Mouse (Mus musculus): Measurements from ENCODE around the gene Erp27. TPM values are rescaled to one million over a fixed set of nuclear protein-coding genes. Genes with fewer than 3 reads are reported as not detected.

Erp27 gene
- total and polyA plus RNA-seq, 3 experiments: 0.55 to 1.9 TPM; not detected in 1

DNA sequence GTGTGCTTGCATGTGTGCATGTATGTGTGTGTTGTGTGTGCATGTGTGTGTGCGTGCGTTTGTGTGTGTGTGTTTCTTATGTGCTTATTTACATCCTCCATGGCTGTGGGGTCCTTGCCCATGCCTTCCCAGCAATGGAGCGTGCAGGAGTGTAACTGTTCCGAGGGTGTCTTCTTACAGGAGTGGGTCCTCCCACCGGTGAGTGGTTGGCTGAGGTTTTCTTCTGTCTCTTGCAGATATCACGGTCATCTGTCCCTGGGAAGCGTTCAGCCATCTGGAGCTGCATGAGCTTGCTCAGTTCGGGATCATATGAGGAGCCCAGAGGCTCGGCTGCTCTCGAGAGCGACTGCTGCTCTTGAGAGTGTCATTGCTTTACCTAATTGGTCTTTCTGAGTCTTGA is 41.0 kb upstream of the Erp27 start:
- no peak overlapping the region for H3K4me2 ChIP-seq (ENCODE audit: insufficient read depth, low read depth, poor library complexity, severe bottlenecking)
- dilution Hi-C loops (cut with MboI; ENCODE audit: extremely low pct_ligation_motif_present, extremely low pct_unique_long_range_greater_than_20kb, low sequenced_read_pairs): no loop called here

DNA sequence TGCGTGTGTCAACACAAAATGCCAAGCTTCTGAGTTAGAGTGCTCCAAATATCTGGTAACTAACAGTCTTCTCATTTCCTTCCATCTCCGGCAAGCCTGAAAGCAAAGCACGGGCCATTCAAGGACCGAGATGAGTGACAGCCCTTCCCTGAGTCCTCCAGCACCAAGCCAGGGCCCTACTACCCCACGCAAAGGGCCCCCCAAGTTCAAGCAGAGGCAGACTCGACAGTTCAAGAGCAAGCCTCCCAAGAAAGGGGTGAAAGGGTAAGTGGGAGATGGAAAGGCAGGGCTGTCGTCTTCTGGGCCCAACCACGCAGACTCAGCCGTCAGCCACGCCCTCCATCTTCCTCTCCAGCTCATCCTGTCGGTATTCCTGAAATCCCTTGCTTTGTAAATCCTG is 37.2 kb upstream of the Erp27 start:
- Histone ChIP-seq H3K9me3 (replicated peaks; ENCODE audit: low read length) (no peaks in the 10 kb centered on the region), H3K9ac (ENCODE audit: insufficient read depth, low read depth) (no peak overlapping the region), H3K27me3 (replicated peaks) (no peaks in the 10 kb centered on the region), H3K4me2 (ENCODE audit: insufficient read depth, low read depth, poor library complexity, severe bottlenecking) (no peak overlapping the region), H3K4me1 (ENCODE audit: control insufficient read depth in 1 of 2, insufficient read depth in 2 of 2) (peaks cover 5 to 14% of the 10 kb centered on the region in 2 experiments; a peak in 3 of 4 replicates), H3K27ac (ENCODE audit: insufficient read depth, low read depth) (no peak overlapping the region), H3K79me2 (replicated peaks; ENCODE audit: control insufficient read depth, extremely low read depth, insufficient read depth, poor library complexity, severe bottlenecking) (no peaks in the 10 kb centered on the region), H3K36me3 (replicated peaks in 1 of 2; ENCODE audit: control insufficient read depth in 1 of 2, insufficient read depth in 1 of 2, low read length in 1 of 2) (no peaks in the 10 kb centered on the region), H3K4me3 (replicated peaks in 1 of 3; ENCODE audit: low read depth in 2 of 3, low read length in 2 of 3, poor library complexity in 1 of 3) (no peak overlapping the region)
- dilution Hi-C loops (cut with MboI; ENCODE audit: extremely low pct_ligation_motif_present, extremely low pct_unique_long_range_greater_than_20kb, low sequenced_read_pairs) (no loop called here), in situ Hi-C loops (cut with MboI; ENCODE audit: low pct_ligation_motif_present, low pct_unique_long_range_greater_than_20kb, low sequenced_read_pairs) (no loop called here)
- DNase-seq (ENCODE audit: extremely low read depth): no peak
- TF ChIP-seq UBTF (IDR thresholded peaks at IDR 0.05; ENCODE audit: low read depth, low read length) (no peak), ETS1 (conservative IDR thresholded peaks at IDR 0.05; ENCODE audit: low read depth, low read length) (no peak), IRF4 (IDR thresholded peaks at IDR 0.05; ENCODE audit: low read depth, low read length) (no peak), EP300 (IDR thresholded peaks at IDR 0.05; ENCODE audit: low read length) (no peak), JUND (conservative IDR thresholded peaks at IDR 0.05; ENCODE audit: low read depth, low read length) (no peak), ZMIZ1 (IDR thresholded peaks at IDR 0.05; ENCODE audit: low read depth, low read length) (no peak), MAX (IDR thresholded peaks at IDR 0.05; ENCODE audit: low read length) (no peak), BHLHE40 (IDR thresholded peaks at IDR 0.05; ENCODE audit: low read depth, low read length) (no peak), E2F4 (IDR thresholded peaks at IDR 0.05; ENCODE audit: insufficient replicate concordance, low read depth, low read length) (no peak), PAX5 (IDR thresholded peaks at IDR 0.05; ENCODE audit: low read length) (no peak), RAD21 (IDR thresholded peaks at IDR 0.05; ENCODE audit: low read depth, low read length) (no peak), POLR2AphosphoS2 (IDR thresholded peaks at IDR 0.05; ENCODE audit: low read depth, low read length) (no peak), SIN3A (IDR thresholded peaks at IDR 0.05; ENCODE audit: low read length) (no peak), CHD2 (IDR thresholded peaks at IDR 0.05; ENCODE audit: low read length) (no peak), USF2 (conservative IDR thresholded peaks at IDR 0.05; ENCODE audit: low read depth, low read length) (no peak), JUN (IDR thresholded peaks at IDR 0.05; ENCODE audit: insufficient read depth, low read depth, low read length) (no peak)

More for the DNA sequence above, 41.0 kb upstream of the Erp27 start:
- no peak overlapping the region for H3K27ac ChIP-seq (ENCODE audit: insufficient read depth, low read depth)
- no peak for DNase-seq (ENCODE audit: extremely low read depth)
- in situ Hi-C loops (cut with MboI; ENCODE audit: low pct_ligation_motif_present, low pct_unique_long_range_greater_than_20kb, low sequenced_read_pairs): loop anchor here (10.0 kb wide), 1 partner anchor 128 kb away; the partner anchor contains the start of gene Smco3
- H3K4me3 ChIP-seq (replicated peaks in 1 of 3; ENCODE audit: low read depth in 2 of 3, low read length in 2 of 3, poor library complexity in 1 of 3): no peak overlapping the region
- peaks cover 20 to 46% of the 10 kb centered on the region in 2 experiments for H3K4me1 ChIP-seq (ENCODE audit: control insufficient read depth in 1 of 2, insufficient read depth in 2 of 2)
- no peaks in the 10 kb centered on the region for H3K36me3 ChIP-seq (replicated peaks in 1 of 2; ENCODE audit: control insufficient read depth in 1 of 2, insufficient read depth in 1 of 2, low read length in 1 of 2)
- H3K27me3 ChIP-seq (replicated peaks): no peaks in the 10 kb centered on the region
- no peaks in the 10 kb centered on the region for H3K79me2 ChIP-seq (replicated peaks; ENCODE audit: control insufficient read depth, extremely low read depth, insufficient read depth, poor library complexity, severe bottlenecking)
- H3K9me3 ChIP-seq (replicated peaks; ENCODE audit: low read length): no peaks in the 10 kb centered on the region
- H3K9ac ChIP-seq (ENCODE audit: insufficient read depth, low read depth): no peak overlapping the region
- TF ChIP-seq POLR2A (IDR thresholded peaks at IDR 0.05; ENCODE audit: low read depth, low read length): no peak
- TF ChIP-seq E2F4 (IDR thresholded peaks at IDR 0.05; ENCODE audit: insufficient replicate concordance, low read depth, low read length): no peak
- no peak for TF ChIP-seq NELFE (IDR thresholded peaks at IDR 0.05; ENCODE audit: low read depth, low read length)
- no peak for TF ChIP-seq MEF2A (IDR thresholded peaks at IDR 0.05; ENCODE audit: borderline replicate concordance, low read depth, low read length)
- TF ChIP-seq TCF12 (IDR thresholded peaks at IDR 0.05; ENCODE audit: low read depth, low read length): no peak
- no peak for TF ChIP-seq BHLHE40 (IDR thresholded peaks at IDR 0.05; ENCODE audit: low read depth, low read length)
- TF ChIP-seq RCOR1 (conservative IDR thresholded peaks at IDR 0.05; ENCODE audit: low read depth, low read length): no peak
- no peak for TF ChIP-seq HCFC1 (IDR thresholded peaks at IDR 0.05; ENCODE audit: low read depth, low read length)
- TF ChIP-seq POLR2AphosphoS2 (IDR thresholded peaks at IDR 0.05; ENCODE audit: low read depth, low read length): no peak
- TF ChIP-seq IRF4 (IDR thresholded peaks at IDR 0.05; ENCODE audit: low read depth, low read length): no peak
- TF ChIP-seq PAX5 (IDR thresholded peaks at IDR 0.05; ENCODE audit: low read length): no peak
- TF ChIP-seq MAX (IDR thresholded peaks at IDR 0.05; ENCODE audit: low read length): no peak

Measured in CH12.LX (cell line).